Mouse (Mus musculus): ENCODE measurements around the gene Coq2.

DNA sequence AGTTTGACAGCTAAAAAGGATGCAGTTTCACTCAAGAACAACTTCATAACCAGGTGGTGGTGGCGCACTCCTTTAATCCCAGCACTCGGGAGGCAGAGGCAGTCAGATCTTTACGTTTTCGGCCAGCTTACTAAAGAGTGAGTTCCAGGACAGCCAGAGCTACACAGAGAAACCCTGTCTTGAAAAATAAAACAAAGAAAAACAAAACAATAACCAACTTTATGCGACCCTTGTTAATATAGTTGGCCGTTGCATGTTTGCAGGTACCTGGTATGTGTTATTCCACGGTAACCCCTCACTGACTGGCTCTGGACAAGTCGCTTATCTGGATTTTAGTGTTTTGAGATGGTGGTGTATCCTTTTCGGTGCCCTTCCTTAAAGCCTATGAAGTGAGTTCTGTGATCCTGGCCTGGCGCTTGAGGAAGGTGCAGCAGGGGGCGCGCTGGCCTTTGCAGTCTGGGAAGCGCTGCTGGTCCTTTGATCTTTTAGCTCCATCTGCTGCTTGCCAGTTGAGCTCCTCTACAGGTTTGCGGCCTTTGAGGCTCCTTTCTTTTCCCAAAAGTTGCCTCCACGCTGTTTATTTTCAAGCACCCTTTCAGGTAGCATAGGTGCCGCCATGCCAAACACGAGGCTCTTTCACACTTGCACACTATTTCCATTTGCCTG is at the start of gene Coq2:
- TF ChIP-seq CTCF (IDR thresholded peaks at IDR 0.05; ENCODE audit: insufficient read depth, low read depth, low read length) (peak; percentile 66), POLR2A (IDR thresholded peaks at IDR 0.05; ENCODE audit: insufficient read depth, low read depth, low read length) (no peak)
